Mouse (Mus musculus) adrenal gland, adult 18-20 months (tissue): ENCODE measurements around the gene 1700057G04Rik. TPM values are rescaled to one million over a fixed set of nuclear protein-coding genes. Genes with fewer than 3 reads are reported as not detected.
"Not testable (repeated sequence)": the region's sequence is repeated elsewhere in the genome, so short reads cannot be mapped to it uniquely, and the experiment has no call there.

Source experiments
- DNase-seq, 2 experiments: peaks; one replicate each; pipeline ENCODE4 v3.0.0; 2021 to 2022; ENCODE audit warnings: low spot score in 2 of 2
- total RNA-seq, 2 experiments: library from RNA; stranded (reverse); gene quantifications; 1 replicate in 1 of 2; 2 replicates in 1 of 2; pipeline ENCODE4 v1.2.3; 2021

Gene 1700057G04Rik
- total RNA-seq, 2 experiments from 2014 or later, result not detected

- no peak for DNase-seq
These were observed 8.0 kb upstream of the 1700057G04Rik start for GRCm38 (mm10) chr9:92301213-92301612.

GRCm38 (mm10) chr9:92305075-92305474 lies 4.1 kb upstream of the 1700057G04Rik start:
- DNase-seq, result no peak

DNA sequence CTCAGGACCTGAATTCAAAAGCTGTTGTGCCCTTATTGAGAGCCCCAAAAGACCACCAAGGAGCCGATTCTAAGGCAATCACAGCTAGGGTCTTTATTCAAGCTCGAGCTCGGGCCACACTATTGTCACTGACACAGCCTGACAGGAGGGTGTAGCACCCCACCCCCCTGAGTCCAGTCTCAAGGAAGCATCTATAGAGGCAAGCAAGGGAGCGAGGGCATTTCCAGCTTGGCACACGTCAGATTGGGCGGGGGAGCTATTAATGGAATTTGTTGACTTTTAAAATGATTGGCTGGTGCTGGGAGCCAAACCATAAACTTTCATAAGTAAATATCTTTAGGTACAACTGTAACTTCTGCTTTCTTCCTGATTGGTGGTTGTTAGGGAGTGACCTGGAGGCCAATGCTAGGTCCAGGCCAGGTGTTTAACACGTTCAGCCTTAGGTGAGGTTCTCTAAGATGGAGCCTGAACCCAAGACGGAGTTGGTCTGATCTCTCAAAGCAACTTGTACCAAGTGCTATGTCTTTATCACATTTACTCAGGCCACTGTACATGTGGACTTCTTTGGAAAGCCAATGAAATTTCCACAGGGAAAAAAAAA lies 3.5 kb upstream of the 1700057G04Rik start:
- no peak for DNase-seq

DNA sequence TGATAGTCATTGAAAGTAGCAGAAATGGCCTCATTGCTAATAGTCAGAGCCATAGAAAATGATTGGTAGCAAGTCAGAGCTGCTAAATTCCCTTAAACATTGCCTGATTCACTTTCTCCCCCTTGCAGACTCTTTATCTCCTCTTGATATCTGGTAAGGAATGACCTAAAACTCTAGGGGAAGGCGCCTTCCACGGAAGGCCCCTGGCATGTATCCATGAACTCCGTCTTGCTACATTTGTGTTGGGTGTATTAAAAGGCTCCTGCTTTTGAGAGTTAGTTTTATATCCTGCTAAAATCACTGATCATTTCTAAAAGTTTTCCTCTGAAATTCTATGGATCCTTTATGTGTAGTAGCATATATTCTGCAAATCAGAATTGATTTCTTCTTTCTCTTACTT lies 7.6 kb downstream of the 1700057G04Rik start:
- no peak for DNase-seq

GRCm38 (mm10) chr9:92325936-92326335 lies 16.8 kb downstream of the 1700057G04Rik start:
- DNase-seq, result not testable (repeated sequence)

- no peak for DNase-seq
These were observed 17.6 kb downstream of the 1700057G04Rik start for GRCm38 (mm10) chr9:92326813-92327212.

DNA sequence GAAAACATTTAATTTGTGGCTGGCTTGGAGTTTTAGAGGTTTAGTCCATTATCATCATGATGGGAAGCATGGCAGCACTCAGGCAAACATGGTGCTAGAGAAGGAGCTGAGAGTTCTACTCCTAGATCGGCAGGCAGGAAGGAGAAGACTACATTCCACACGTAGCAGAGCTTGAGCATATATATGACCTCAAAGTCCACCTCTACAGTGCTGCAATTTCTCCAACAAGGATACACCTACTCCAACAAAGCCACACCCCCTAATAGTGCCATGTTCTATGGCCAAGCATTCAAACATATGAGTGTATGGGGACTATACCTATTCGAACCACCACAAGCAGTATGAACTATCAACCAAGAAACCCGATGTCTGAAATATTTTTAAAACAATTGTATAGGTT lies 22.2 kb downstream of the 1700057G04Rik start:
- DNase-seq, result no peak

DNA sequence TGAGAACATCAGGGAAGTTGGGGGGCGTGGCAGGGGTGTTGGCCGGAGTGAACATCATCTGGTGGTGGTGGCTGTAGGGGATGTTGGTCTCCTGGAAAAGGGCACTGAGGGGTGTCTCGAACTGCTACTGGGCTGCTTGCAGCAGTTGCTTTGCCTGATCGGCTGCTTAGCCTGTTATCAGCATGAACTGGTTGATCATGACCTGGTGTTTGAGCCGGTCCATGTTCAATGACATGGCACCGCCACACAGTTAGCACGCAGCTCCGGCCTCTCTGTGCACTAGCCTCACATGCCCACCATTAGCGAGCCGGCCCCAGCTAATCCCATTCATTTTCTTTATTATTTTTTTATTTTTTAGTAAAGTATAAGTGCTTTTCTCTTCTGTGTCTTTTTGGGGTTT lies 25.7 kb downstream of the 1700057G04Rik start:
- no peak for DNase-seq

DNA sequence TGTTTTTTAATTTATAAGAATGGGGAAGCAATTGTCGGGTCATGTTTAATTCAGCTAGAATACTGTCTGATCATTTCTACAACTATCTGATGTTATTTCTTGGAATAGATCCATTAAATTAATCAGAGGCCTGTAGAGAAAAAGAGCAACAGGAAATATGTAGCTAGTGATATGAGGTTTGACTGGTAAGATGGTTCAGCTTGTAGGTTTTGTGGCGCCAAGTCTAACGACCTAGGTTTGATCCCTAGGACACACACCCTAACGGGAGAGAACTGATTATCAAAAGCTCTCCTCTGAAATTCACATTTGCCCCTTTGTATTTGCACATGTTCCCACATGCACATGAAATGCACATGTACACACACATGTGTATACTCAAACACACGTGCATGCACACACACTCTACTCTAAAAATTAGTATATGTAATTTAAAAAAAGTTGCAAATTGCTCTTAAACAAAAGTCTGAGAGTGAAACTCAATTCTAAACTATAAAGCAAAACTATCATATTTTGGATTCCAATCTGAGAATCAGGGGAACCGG lies 26.2 kb downstream of the 1700057G04Rik start:
- DNase-seq, result no peak

GRCm38 (mm10) chr9:92337063-92337462 lies 27.9 kb downstream of the 1700057G04Rik start:
- no peak for DNase-seq

DNA sequence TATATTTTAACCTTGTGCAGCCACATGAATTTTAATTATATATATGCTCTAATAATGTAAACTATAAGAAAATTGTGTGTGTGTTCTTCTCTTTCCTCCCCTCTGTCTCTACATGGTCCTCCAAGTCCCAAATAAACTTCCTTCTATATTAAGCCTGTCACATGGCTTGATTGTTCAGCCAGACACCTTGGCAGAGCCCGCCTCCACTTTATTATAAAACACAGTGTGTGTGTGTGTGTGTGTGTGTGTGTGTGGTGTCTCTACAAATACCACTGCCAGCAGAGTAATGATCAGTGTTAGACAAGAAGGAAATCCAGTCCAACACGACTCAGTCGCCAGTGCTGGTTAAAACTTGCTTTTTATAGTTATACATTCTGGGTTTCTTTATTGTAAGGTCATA lies 28.5 kb downstream of the 1700057G04Rik start:
- DNase-seq, result no peak

- no peak for DNase-seq
These were observed 29.8 kb downstream of the 1700057G04Rik start for GRCm38 (mm10) chr9:92338954-92339353.

DNA sequence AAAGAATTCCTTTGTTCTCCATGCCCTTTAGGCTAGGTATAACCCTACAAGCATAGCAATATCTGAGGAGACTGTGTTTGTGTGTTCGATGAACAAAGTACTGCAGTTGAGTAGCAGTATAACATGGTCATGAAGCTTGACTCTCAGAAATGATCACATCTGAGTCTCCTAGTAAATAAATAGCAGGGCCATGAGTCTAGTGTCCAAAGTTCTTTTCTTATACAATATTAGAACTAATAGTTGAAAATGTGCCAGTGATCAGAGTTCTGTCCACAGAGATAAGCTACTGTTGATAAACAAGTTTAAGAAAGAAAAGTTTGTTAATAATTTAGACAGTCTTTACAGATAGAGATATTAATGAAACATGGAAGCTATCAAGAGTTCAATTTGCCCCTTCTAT lies 42.7 kb downstream of the 1700057G04Rik start:
- DNase-seq, result no peak

GRCm38 (mm10) chr9:92353306-92353705 lies 44.1 kb downstream of the 1700057G04Rik start:
- no peak for DNase-seq

- no peak for DNase-seq
These were observed 51.6 kb downstream of the 1700057G04Rik start for GRCm38 (mm10) chr9:92360691-92361310.

DNA sequence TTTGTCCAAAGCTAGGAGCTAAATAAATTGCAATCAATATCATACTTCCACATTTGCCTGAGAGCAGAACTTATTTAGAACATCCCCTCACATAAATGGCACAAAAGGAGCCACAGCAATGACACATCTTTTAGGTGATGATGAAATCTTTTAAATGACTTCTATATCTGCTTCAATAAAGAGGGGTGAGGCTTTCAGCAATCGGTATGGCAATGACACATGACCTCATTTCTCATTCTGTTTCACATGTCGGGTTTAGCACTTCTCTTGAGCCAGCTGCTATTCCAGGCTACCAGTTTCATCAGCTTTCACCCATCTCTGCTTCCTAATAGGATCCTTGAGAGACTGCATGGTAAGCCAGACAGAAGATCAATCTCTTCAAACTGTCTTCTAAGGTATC lies 54.3 kb downstream of the 1700057G04Rik start:
- no peak for DNase-seq

DNA sequence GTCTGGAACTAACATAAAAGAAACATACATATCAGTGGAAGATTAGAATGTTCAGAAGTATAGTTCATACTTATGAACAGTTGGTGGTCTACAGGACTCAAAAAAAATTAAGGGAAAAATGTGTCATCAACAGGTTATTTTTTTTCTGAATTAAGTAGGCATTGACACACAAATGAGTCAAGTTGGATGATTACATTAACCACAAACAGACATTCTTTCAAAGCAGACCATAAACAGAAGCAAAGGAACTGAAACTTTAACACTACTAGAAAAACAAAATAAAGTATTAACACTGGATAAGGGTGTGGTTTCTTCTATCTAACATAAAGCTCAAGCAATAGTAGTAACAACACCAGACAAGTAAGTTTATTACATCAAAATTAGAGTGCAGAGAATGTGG lies 59.7 kb downstream of the 1700057G04Rik start:
- no peak for DNase-seq

DNA sequence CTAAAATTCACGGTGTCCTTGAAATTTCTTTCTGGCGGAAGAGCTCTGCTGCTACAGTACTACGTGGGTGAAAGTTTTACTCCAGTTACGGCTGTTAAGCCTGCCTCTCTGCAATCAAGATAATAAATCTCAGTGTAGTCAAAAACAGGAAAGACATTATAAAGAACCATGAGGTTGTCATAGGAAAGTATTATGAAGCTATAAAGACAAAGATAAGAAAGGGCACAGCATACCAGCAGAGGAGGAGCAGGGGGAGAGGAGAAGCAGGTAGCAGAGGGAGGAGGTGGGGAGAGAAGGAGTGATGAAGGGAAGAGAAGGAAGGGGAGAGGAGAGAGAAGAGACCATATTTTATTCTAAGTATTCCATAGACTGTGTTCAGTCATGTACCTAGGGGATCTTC lies 64.7 kb downstream of the 1700057G04Rik start:
- no peak for DNase-seq

GRCm38 (mm10) chr9:92374705-92375199 lies 65.6 kb downstream of the 1700057G04Rik start:
- no peak for DNase-seq

DNA sequence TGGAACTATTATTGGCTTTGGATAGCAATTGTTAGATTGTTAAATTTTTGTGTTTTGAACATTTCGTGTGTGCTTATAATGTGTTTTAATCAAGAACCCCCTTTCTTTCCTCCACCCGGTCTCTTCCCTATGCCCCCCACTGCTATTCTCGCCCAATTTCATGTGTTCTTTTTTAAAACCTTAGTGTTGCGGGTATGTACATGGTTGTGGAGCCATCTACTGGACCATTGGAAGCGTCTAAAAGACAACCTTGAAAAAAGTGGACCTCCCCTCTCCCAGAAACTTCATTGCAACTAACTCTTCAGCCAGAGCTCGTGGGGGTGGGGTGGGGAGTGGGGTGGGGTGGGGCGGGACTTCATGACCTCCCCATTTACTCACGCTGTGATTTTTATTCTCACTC lies 66.2 kb downstream of the 1700057G04Rik start:
- DNase-seq, result no peak

GRCm38 (mm10) chr9:92377967-92378366 lies 68.8 kb downstream of the 1700057G04Rik start:
- DNase-seq, result no peak

DNA sequence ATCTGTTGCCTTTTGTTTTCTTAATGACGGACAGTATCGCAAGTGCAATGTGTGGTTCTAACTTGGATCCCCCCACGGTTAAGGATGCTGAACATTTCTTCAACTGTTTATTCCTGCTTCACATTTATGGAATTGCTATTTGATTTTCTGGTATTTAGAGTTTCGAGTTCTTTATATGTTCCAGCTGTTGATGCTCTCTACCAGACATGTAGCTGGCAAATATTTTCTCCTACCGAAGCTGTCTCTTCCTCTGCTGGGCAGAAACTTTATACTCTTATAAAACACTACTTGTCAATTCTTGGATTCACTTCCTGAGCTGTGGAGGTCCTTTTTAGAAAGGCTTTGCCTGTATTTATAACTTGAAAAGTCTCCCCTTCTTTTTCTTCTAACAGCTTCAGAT lies 70.1 kb downstream of the 1700057G04Rik start:
- DNase-seq, result no peak

- no peak for DNase-seq
These were observed 74.2 kb downstream of the 1700057G04Rik start for GRCm38 (mm10) chr9:92383415-92383814.
